Mouse (Mus musculus) ES-Bruce4 (cell line): ENCODE results near the gene Ppm1l. TPM values are rescaled to one million over a fixed set of nuclear protein-coding genes. Genes with fewer than 3 reads are reported as not detected.
"Not testable (repeated sequence)": the region's sequence is repeated elsewhere in the genome, so short reads cannot be mapped to it uniquely, and the experiment has no call there.

ENCODE experiments used
- H3K27ac ChIP-seq: 2 replicates; pipeline ENCODE4 v1.5.1; 2012; ENCODE audit warnings: low read length, inconsistent platforms; ENCODE audit not compliant: insufficient read depth
- H3K27me3 ChIP-seq: 2 replicates; pipeline ENCODE4 v1.6.1; 2012; ENCODE audit warnings: mild to moderate bottlenecking, low read length, inconsistent platforms; ENCODE audit not compliant: control insufficient read depth, poor library complexity, insufficient read depth, severe bottlenecking
- H3K36me3 ChIP-seq: 2 replicates; pipeline ENCODE4 v1.6.1; 2012; ENCODE audit warnings: inconsistent platforms, mild to moderate bottlenecking, low read length, moderate library complexity; ENCODE audit not compliant: control insufficient read depth, poor library complexity, insufficient read depth, severe bottlenecking
- H3K4me1 ChIP-seq: one replicate; pipeline ENCODE4 v1.8.1; 2011; ENCODE audit warnings: low read length; ENCODE audit not compliant: control insufficient read depth, insufficient read depth
- H3K4me3 ChIP-seq: 2 replicates; pipeline ENCODE4 v1.5.1; 2011; ENCODE audit warnings: low read depth, mild to moderate bottlenecking, low read length
- H3K9ac ChIP-seq: 2 replicates; pipeline ENCODE4 v1.6.1; 2012; ENCODE audit warnings: low read depth, mild to moderate bottlenecking, inconsistent platforms; ENCODE audit not compliant: poor library complexity, severe bottlenecking
- H3K9me3 ChIP-seq: replicated peaks from 2 replicates; pipeline ENCODE4 v1.6.1; 2012; ENCODE audit warnings: mild to moderate bottlenecking, low read length, inconsistent platforms; ENCODE audit not compliant: control insufficient read depth, poor library complexity, insufficient read depth, severe bottlenecking
- CTCF ChIP-seq: IDR thresholded peaks from one replicate; pipeline ENCODE4 v1.8.1; 2011; ENCODE audit warnings: low read depth, low read length
- EP300 ChIP-seq: IDR thresholded peaks from 2 replicates; pipeline ENCODE4 v1.6.1; 2011; ENCODE audit warnings: low read depth, low read length; ENCODE audit not compliant: insufficient read depth
- POLR2A ChIP-seq: IDR thresholded peaks from one replicate; pipeline ENCODE4 v1.8.1; 2011; ENCODE audit warnings: low read length; ENCODE audit not compliant: insufficient read depth
- polyA plus RNA-seq: library from polyadenylated mRNA; stranded (reverse); fragments of >200 nt; gene quantifications from 2 replicates; pipeline ENCODE4 v1.2.4, GENCODE M21; 2011; ENCODE audit warnings: low read depth; ENCODE audit not compliant: missing spikeins, insufficient read depth, insufficient read length

The Ppm1l gene
- polyA plus RNA-seq, 1 experiment, result 3.5 TPM

DNA sequence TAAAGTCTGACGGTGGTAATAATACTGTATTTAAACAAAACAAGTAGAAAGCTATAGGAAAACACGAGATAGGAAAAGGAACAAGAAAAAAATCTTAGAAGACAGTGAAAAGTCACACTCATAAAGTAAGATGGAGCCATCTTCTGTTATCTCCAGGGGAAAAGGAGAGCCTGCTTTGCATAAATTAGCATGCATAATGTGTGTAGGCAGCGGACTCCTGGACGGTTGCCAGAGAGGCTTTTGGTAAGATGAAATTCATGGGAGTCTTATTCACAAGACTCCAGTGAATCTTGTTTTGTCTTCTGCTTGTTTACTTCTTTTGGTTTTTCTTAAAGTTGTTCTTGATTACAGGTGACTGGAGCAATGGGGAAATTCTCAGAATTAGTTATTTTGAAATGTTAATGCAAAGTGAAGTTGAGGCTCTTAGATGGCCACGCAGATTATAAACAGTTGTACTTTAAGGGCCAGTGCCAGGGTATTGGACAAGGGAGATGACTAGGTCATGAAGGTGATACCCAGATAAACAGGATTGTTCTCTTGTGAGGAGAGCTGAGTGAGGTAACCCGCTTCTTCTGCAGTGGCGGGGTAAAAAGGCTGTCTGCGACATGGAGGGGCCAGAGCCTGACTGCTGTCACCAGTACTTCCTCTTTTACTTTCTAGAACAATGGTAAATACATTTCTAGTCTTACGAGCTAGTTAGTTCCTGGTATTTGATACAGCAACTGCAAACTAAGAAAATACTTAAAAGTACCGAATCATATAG lies 57.1 kb downstream of the Ppm1l start:
- Histone ChIP-seq H3K27me3 (no peaks in the 10 kb centered on the region), H3K9me3 (no peaks in the 10 kb centered on the region), H3K9ac (no peak overlapping the region), H3K27ac (no peak overlapping the region), H3K36me3 (no peaks in the 10 kb centered on the region), H3K4me1 (no peaks in the 10 kb centered on the region), H3K4me3 (no peak overlapping the region)
- TF ChIP-seq POLR2A, result no peak
- no peak for TF ChIP-seq EP300
- no peak for TF ChIP-seq CTCF

DNA sequence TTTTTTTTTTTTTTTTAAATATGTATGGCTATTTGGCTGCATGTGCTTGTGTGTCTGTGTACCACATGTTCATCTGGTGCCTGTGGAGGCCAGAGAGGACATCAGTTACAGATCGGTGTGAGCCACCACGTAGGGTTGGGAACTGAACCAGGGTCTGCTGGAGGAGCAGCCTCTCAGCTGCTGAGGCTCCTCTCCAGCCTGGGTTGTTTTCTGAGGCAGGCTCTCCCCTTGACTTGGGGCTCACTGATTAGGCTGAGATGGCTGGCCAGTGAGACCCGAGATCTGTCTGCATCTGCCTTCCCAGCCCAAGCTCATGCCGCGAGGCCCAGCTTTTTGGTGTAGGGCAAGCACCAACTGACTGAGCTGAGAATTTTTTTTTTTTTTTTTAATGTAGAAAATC lies 57.9 kb downstream of the Ppm1l start:
- Histone ChIP-seq H3K27ac (no peak overlapping the region), H3K9ac (no peak overlapping the region), H3K36me3 (no peaks in the 10 kb centered on the region), H3K27me3 (no peaks in the 10 kb centered on the region), H3K4me3 (no peak overlapping the region), H3K4me1 (no peaks in the 10 kb centered on the region), H3K9me3 (no peaks in the 10 kb centered on the region)
- TF ChIP-seq EP300 (no peak), POLR2A (no peak), CTCF (no peak)

DNA sequence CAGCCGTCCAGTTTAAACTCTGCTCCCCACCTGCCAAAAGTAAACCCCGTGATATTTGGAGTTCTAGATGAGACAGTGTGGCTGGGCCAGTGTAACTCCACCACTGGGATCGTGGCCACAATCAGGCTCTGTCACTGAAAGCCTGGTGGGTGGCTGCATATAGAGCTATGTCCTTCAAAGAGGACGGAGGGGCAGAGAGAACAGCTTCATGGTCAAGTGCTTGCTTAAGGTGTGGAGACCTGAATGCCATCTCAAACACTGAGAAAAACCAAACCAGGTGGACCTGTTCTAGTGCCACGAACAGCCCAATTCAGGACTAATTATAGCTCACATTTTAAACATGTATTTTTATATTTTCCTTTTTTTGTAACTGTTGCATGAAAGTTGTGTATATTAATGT lies 58.3 kb downstream of the Ppm1l start:
- H3K27me3 ChIP-seq, result no peaks in the 10 kb centered on the region
- H3K4me3 ChIP-seq, result no peak overlapping the region
- no peak overlapping the region for H3K9ac ChIP-seq
- no peaks in the 10 kb centered on the region for H3K9me3 ChIP-seq
- no peaks in the 10 kb centered on the region for H3K36me3 ChIP-seq
- H3K27ac ChIP-seq, result no peak overlapping the region
- H3K4me1 ChIP-seq, result no peaks in the 10 kb centered on the region
- TF ChIP-seq EP300, result no peak
- no peak for TF ChIP-seq POLR2A
- no peak for TF ChIP-seq CTCF

DNA sequence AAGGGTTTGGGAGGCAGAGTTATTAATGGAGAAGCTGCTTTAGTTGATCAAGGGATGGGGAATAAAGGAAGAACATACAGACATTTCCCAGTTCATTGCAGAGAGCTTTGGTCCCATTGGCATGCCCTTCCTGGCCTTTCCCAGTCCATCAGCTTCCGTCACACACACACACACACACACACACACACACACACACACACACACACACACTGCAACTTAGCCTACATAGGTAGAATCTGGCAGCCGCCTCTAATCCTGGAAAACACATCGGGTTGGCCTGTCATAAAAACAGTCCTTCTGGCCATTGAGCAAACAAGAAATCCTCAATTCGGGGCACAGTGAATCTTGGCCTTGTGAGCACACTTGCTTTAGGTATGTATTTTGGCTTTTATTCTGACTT lies 64.6 kb downstream of the Ppm1l start:
- no peak for TF ChIP-seq EP300
- no peak for TF ChIP-seq POLR2A
- no peak for TF ChIP-seq CTCF
- Histone ChIP-seq H3K4me1 (no peaks in the 10 kb centered on the region), H3K9ac (no peak overlapping the region), H3K36me3 (no peaks in the 10 kb centered on the region), H3K27ac (no peak overlapping the region), H3K9me3 (no peaks in the 10 kb centered on the region), H3K4me3 (no peak overlapping the region), H3K27me3 (no peaks in the 10 kb centered on the region)

DNA sequence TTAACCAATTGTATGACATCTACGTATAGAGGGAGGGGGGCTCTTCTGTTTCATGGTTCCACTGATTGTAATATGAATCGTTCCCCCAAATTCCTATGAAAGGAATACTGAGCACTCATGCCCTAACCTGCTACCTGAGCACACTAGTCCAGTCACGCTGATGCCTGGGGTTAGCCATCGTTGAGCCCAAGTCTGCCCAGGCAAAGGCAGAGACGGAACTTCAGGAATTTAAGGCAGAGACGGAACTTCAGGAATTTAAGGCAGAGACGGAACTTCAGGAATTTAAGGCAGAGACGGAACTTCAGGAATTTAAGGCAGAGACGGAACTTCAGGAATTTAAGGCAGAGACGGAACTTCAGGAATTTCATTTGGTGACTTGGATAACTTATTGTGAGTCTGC lies 75.2 kb downstream of the Ppm1l start:
- H3K36me3 ChIP-seq, H3K4me3 ChIP-seq, H3K27ac ChIP-seq, H3K4me1 ChIP-seq, H3K27me3 ChIP-seq, H3K9me3 ChIP-seq, H3K9ac ChIP-seq: not testable (repeated sequence)

DNA sequence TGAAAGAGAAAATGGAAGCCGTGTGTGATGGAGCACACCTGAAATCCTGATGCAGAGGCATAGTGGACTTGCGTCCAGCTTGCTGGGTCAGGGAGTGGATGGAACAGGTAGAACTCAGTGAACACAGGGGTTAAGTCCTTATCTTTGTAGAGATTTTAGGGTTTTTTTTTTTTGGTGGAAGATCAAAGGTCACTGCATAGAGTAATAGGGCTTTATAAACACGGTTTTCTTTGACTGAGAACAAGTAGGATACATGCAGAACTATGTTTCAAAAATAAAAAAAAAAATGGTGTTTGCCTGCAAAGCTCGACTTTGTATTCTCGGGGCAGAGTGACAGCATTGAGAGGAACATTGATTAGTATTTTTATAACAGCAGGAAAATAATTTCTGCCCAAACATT lies 75.6 kb downstream of the Ppm1l start:
- H3K9me3 ChIP-seq, result no peaks in the 10 kb centered on the region; the same call in 1 of the 2 replicates
- no peaks in the 10 kb centered on the region for H3K36me3 ChIP-seq
- no peak overlapping the region for H3K27ac ChIP-seq
- no peaks in the 10 kb centered on the region for H3K4me1 ChIP-seq
- no peaks in the 10 kb centered on the region for H3K27me3 ChIP-seq
- no peak overlapping the region for H3K9ac ChIP-seq
- TF ChIP-seq POLR2A, result no peak
- no peak for TF ChIP-seq EP300
- no peak for TF ChIP-seq CTCF
- H3K4me3 ChIP-seq, result no peak overlapping the region
